Mouse (Mus musculus) fibroblast of lung, adult 2 months (primary cell): ENCODE measurements around the gene Capn11.

Experiments
- DNase-seq: peaks from one replicate; pipeline ENCODE4 v3.0.0-alpha.2; 2011; ENCODE audit warnings: low read depth

The Capn11 gene

GRCm38 (mm10) chr17:45659225-45659624 is at the start of gene Capn11:
Capn11 (minus strand) TSS chr17:45659325.
- no peak for DNase-seq

- no peak for DNase-seq
Observed at GRCm38 (mm10) chr17:45708179-45708578, 49.1 kb upstream of the Capn11 start.

- DNase-seq = no peak
Observed at GRCm38 (mm10) chr17:45707376-45707775, 48.3 kb upstream of the Capn11 start.

- no peak for DNase-seq
Observed at GRCm38 (mm10) chr17:45706796-45707195, 47.7 kb upstream of the Capn11 start.

GRCm38 (mm10) chr17:45703187-45703586 is 44.1 kb upstream of the Capn11 start:
- no peak for DNase-seq

- DNase-seq = no peak
Observed at GRCm38 (mm10) chr17:45702254-45702653, 43.1 kb upstream of the Capn11 start.

GRCm38 (mm10) chr17:45701236-45701591 is 42.1 kb upstream of the Capn11 start:
- no peak for DNase-seq

- DNase-seq = no peak
Observed at GRCm38 (mm10) chr17:45700496-45701235, 41.5 kb upstream of the Capn11 start.

GRCm38 (mm10) chr17:45699039-45699740 is 40.1 kb upstream of the Capn11 start:
- DNase-seq = no peak

GRCm38 (mm10) chr17:45698368-45698767 is 39.2 kb upstream of the Capn11 start:
- no peak for DNase-seq

GRCm38 (mm10) chr17:45696981-45697380 is 37.9 kb upstream of the Capn11 start:
- DNase-seq = no peak

GRCm38 (mm10) chr17:45695227-45696120 is 36.3 kb upstream of the Capn11 start:
- DNase-seq = no peak

GRCm38 (mm10) chr17:45693812-45694565 is 34.9 kb upstream of the Capn11 start:
- no peak for DNase-seq

GRCm38 (mm10) chr17:45692159-45692558 is 33.0 kb upstream of the Capn11 start:
- DNase-seq = no peak

- no peak for DNase-seq
Observed at GRCm38 (mm10) chr17:45690044-45690443, 30.9 kb upstream of the Capn11 start.

GRCm38 (mm10) chr17:45689120-45689519 is 30.0 kb upstream of the Capn11 start:
- DNase-seq = no peak

GRCm38 (mm10) chr17:45686716-45687115 is 27.6 kb upstream of the Capn11 start, which contains the start of gene Tmem63b:
Tmem63b (minus strand) TSS chr17:45686905.
- DNase-seq = no peak

GRCm38 (mm10) chr17:45686093-45686619 is 27.0 kb upstream of the Capn11 start, which contains the start of gene Mrpl14:
Mrpl14 (plus strand) TSS chr17:45686322.
- DNase-seq = peak; percentile 53

- DNase-seq = no peak
Observed at GRCm38 (mm10) chr17:45685171-45686092, 26.3 kb upstream of the Capn11 start.

- DNase-seq = no peak
Observed at GRCm38 (mm10) chr17:45684667-45685131, 25.6 kb upstream of the Capn11 start.
